7 mouse cellular contexts compared by ENCODE assay signal in the genomic region with DNA sequence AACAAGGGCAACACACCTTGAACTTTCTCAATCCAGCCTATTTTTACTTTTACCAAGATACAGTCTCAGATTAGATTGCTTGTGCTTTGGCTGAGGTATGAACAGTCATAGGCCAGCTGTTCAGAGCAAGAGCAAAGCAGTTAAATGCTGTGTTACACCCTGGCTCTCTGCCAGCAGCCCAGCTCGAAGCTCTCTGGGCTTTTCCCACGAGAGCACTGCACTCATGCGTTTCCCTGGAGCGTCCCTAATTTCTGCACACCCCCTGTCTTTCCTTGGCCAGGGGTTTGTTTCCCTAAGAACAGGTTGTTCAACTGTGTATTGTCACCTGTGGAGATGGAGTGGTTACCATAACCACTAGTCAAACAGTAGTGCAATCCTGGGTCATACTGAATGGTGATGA.
DNase-seq lines count a peak whose midpoint lies in the region; ATAC-seq lines count a peak whose summit lies in the region.

No protein-coding gene starts in this region.

- DNase-seq in kidney, adult 18-20 months = peak; percentile 10
- no peak for DNase-seq in kidney, adult 11 months
- DNase-seq in adrenal gland, postnatal 10 days = peak; percentile 70
- DNase-seq in kidney, adult 9 months = peak; percentile 2
- DNase-seq in lung, postnatal 4 days = peak; percentile 43 to 64
- DNase-seq in B cell, adult 2 months = no peak

- ATAC-seq in inflammation-experienced regulatory T-cells, adult 6 months = no peak

Comparison
In these comparisons a context has a peak if more than half of its experiments do, and no peak if none do; other contexts are left out.
1. DNase-seq: peak in kidney, adult 18-20 months (single experiment), adrenal gland, postnatal 10 days (single experiment), kidney, adult 9 months (single experiment) and lung, postnatal 4 days (2 of 2); none in kidney, adult 11 months (single experiment) and B cell, adult 2 months (0 of 2).